Mouse (Mus musculus): ENCODE measurements around the gene Mapt. TPM values are rescaled to one million over a fixed set of nuclear protein-coding genes. Genes with fewer than 3 reads are reported as not detected.
"Not testable (repeated sequence)": the region's sequence is repeated elsewhere in the genome, so short reads cannot be mapped to it uniquely, and the experiment has no call there.

Mapt gene
- polyA plus RNA-seq, 1 experiment from 2014 or later, result 718 TPM

- peak overlapping the region; percentile 80 for H3K4me2 ChIP-seq (replicated peaks)
- no peak overlapping the region for H3K9ac ChIP-seq (replicated peaks)
- peaks cover 51% of the 10 kb centered on the region for H3K4me1 ChIP-seq
Measured at GRCm38 (mm10) chr11:104235881-104236280, 4.7 kb downstream of the Mapt start.

GRCm38 (mm10) chr11:104237226-104237625 lies 6.0 kb downstream of the Mapt start:
- H3K9me3 ChIP-seq, result no peaks in the 10 kb centered on the region
- no peaks in the 10 kb centered on the region for H3K36me3 ChIP-seq
- ATAC-seq (replicated peaks), result no peak
- WGBS, result 50% methylated on average over 7 of the region's 7 CpGs
- 0 out of 2 replicates have a peak overlapping the region, but pooled peaks have one; percentile 4 for H3K4me3 ChIP-seq
- no peak overlapping the region for H3K27ac ChIP-seq (replicated peaks)
- H3K4me2 ChIP-seq (replicated peaks), result peak overlapping the region; percentile 22
- H3K27me3 ChIP-seq, result no peaks in the 10 kb centered on the region
- peaks cover 50% of the 10 kb centered on the region for H3K4me1 ChIP-seq
- no peak overlapping the region for H3K9ac ChIP-seq (replicated peaks)

More at GRCm38 (mm10) chr11:104235881-104236280, 4.7 kb downstream of the Mapt start:
- no peaks in the 10 kb centered on the region for H3K9me3 ChIP-seq
- H3K27me3 ChIP-seq, result no peaks in the 10 kb centered on the region
- H3K36me3 ChIP-seq, result no peaks in the 10 kb centered on the region
- H3K27ac ChIP-seq (replicated peaks), result no peak overlapping the region
- ATAC-seq (replicated peaks), result no peak
- H3K4me3 ChIP-seq, result peak overlapping the region; percentile 72; the same call in 1 of the 2 replicates
- 70% methylated on average over 2 of the region's 2 CpGs for WGBS

- Histone ChIP-seq H3K27me3 (no peaks in the 10 kb centered on the region), H3K4me1 (peaks cover 50% of the 10 kb centered on the region), H3K9ac (replicated peaks) (no peak overlapping the region), H3K4me3 (no peak overlapping the region), H3K36me3 (no peaks in the 10 kb centered on the region), H3K4me2 (replicated peaks) (no peak overlapping the region), H3K9me3 (no peaks in the 10 kb centered on the region), H3K27ac (replicated peaks) (no peak overlapping the region)
- 58% methylated on average over 13 of the region's 13 CpGs for WGBS
- ATAC-seq (replicated peaks), result no peak
Measured at GRCm38 (mm10) chr11:104237958-104238747, 7.0 kb downstream of the Mapt start.

- not testable (repeated sequence) for H3K4me3 ChIP-seq; H3K4me2 ChIP-seq (replicated peaks); H3K36me3 ChIP-seq; H3K9me3 ChIP-seq; ATAC-seq (replicated peaks); H3K9ac ChIP-seq (replicated peaks); H3K27ac ChIP-seq (replicated peaks); H3K27me3 ChIP-seq
- WGBS, result 83% methylated on average over 6 of the region's 6 CpGs
- H3K4me1 ChIP-seq, result peaks cover 19% of the 10 kb centered on the region
Measured at GRCm38 (mm10) chr11:104245478-104245877, 14.3 kb downstream of the Mapt start.

GRCm38 (mm10) chr11:104246171-104246694 lies 15.0 kb downstream of the Mapt start:
- Histone ChIP-seq H3K4me2 (replicated peaks) (no peak overlapping the region), H3K27me3 (no peaks in the 10 kb centered on the region), H3K9ac (replicated peaks) (no peak overlapping the region), H3K4me3 (no peak overlapping the region), H3K36me3 (no peaks in the 10 kb centered on the region), H3K27ac (replicated peaks) (no peak overlapping the region), H3K4me1 (peaks cover 21% of the 10 kb centered on the region), H3K9me3 (no peaks in the 10 kb centered on the region)
- no peak for ATAC-seq (replicated peaks)
- WGBS, result 10% methylated on average over 6 of the region's 6 CpGs

GRCm38 (mm10) chr11:104247141-104247717 lies 16.0 kb downstream of the Mapt start:
- Histone ChIP-seq H3K4me2 (replicated peaks) (no peak overlapping the region), H3K9me3 (no peaks in the 10 kb centered on the region), H3K9ac (replicated peaks) (no peak overlapping the region), H3K4me1 (peaks cover 21% of the 10 kb centered on the region), H3K27ac (replicated peaks) (no peak overlapping the region), H3K36me3 (no peaks in the 10 kb centered on the region), H3K4me3 (no peak overlapping the region), H3K27me3 (no peaks in the 10 kb centered on the region)
- 77% methylated on average over 6 of the region's 6 CpGs for WGBS
- no peak for ATAC-seq (replicated peaks)

GRCm38 (mm10) chr11:104249420-104249819 lies 18.2 kb downstream of the Mapt start:
- ATAC-seq (replicated peaks), result no peak
- H3K4me2 ChIP-seq (replicated peaks), result no peak overlapping the region
- peaks cover 21% of the 10 kb centered on the region for H3K4me1 ChIP-seq
- H3K27me3 ChIP-seq, result no peaks in the 10 kb centered on the region
- H3K9me3 ChIP-seq, result no peaks in the 10 kb centered on the region
- 69% methylated on average over 8 of the region's 8 CpGs for WGBS
- H3K36me3 ChIP-seq, result no peaks in the 10 kb centered on the region
- H3K9ac ChIP-seq (replicated peaks), result no peak overlapping the region
- no peak overlapping the region for H3K4me3 ChIP-seq
- no peak overlapping the region for H3K27ac ChIP-seq (replicated peaks)

GRCm38 (mm10) chr11:104251121-104251520 lies 19.9 kb downstream of the Mapt start:
- Histone ChIP-seq H3K9ac (replicated peaks) (no peak overlapping the region), H3K27me3 (no peaks in the 10 kb centered on the region), H3K4me2 (replicated peaks) (no peak overlapping the region), H3K4me1 (peaks cover 22% of the 10 kb centered on the region), H3K36me3 (no peaks in the 10 kb centered on the region), H3K27ac (replicated peaks) (no peak overlapping the region), H3K9me3 (no peaks in the 10 kb centered on the region), H3K4me3 (no peak overlapping the region)
- ATAC-seq (replicated peaks), result no peak
- WGBS, result 80% methylated on average over 6 of the region's 6 CpGs

- no peak overlapping the region for H3K4me2 ChIP-seq (replicated peaks)
- ATAC-seq (replicated peaks), result no peak
- no peak overlapping the region for H3K27ac ChIP-seq (replicated peaks)
- H3K9ac ChIP-seq (replicated peaks), result no peak overlapping the region
- H3K4me3 ChIP-seq, result no peak overlapping the region
- peaks cover 12% of the 10 kb centered on the region; the same call in 1 of the 2 replicates for H3K4me1 ChIP-seq
- no peaks in the 10 kb centered on the region for H3K36me3 ChIP-seq
- no peaks in the 10 kb centered on the region for H3K9me3 ChIP-seq
- H3K27me3 ChIP-seq, result no peaks in the 10 kb centered on the region
- 79% methylated on average over 3 of the region's 3 CpGs for WGBS
Measured at GRCm38 (mm10) chr11:104252094-104252493, 20.9 kb downstream of the Mapt start.

GRCm38 (mm10) chr11:104254408-104255039 lies 23.3 kb downstream of the Mapt start:
- Histone ChIP-seq H3K4me3 (no peak overlapping the region), H3K4me1 (peaks cover 12% of the 10 kb centered on the region; the same call in 1 of the 2 replicates), H3K36me3 (no peaks in the 10 kb centered on the region), H3K27ac (replicated peaks) (no peak overlapping the region), H3K4me2 (replicated peaks) (no peak overlapping the region), H3K9ac (replicated peaks) (no peak overlapping the region), H3K9me3 (no peaks in the 10 kb centered on the region), H3K27me3 (no peaks in the 10 kb centered on the region)
- ATAC-seq (replicated peaks), result no peak
- WGBS, result 69% methylated on average over 10 of the region's 10 CpGs

- no peak overlapping the region for H3K27ac ChIP-seq (replicated peaks)
- WGBS, result 94% methylated on average over 2 of the region's 2 CpGs
- no peaks in the 10 kb centered on the region for H3K36me3 ChIP-seq
Measured at GRCm38 (mm10) chr11:104256179-104256578, 25.0 kb downstream of the Mapt start.

GRCm38 (mm10) chr11:104258991-104259390 lies 27.8 kb downstream of the Mapt start:
- no peak overlapping the region for H3K4me3 ChIP-seq
- no peaks in the 10 kb centered on the region for H3K36me3 ChIP-seq
- H3K4me1 ChIP-seq, result peaks cover 9% of the 10 kb centered on the region; the same call in 1 of the 2 replicates
- no peak for ATAC-seq (replicated peaks)
- 77% methylated on average over 4 of the region's 4 CpGs for WGBS
- no peak overlapping the region for H3K9ac ChIP-seq (replicated peaks)
- H3K27ac ChIP-seq (replicated peaks), result no peak overlapping the region
- no peak overlapping the region for H3K4me2 ChIP-seq (replicated peaks)
- no peaks in the 10 kb centered on the region for H3K9me3 ChIP-seq
- no peaks in the 10 kb centered on the region for H3K27me3 ChIP-seq

More at GRCm38 (mm10) chr11:104256179-104256578, 25.0 kb downstream of the Mapt start:
- Histone ChIP-seq H3K9ac (replicated peaks) (no peak overlapping the region), H3K4me3 (no peak overlapping the region), H3K9me3 (no peaks in the 10 kb centered on the region), H3K27me3 (no peaks in the 10 kb centered on the region), H3K4me2 (replicated peaks) (no peak overlapping the region), H3K4me1 (peaks cover 10% of the 10 kb centered on the region; the same call in 1 of the 2 replicates)
- ATAC-seq (replicated peaks), result no peak

Measured in forebrain, embryonic 15.5 days (tissue).